Mouse (Mus musculus) gastrocnemius, postnatal 4 days (tissue): ENCODE data around the gene Ing3. TPM values are rescaled to one million over a fixed set of nuclear protein-coding genes. Genes with fewer than 3 reads are reported as not detected.

Experiments
- DNase-seq, 2 experiments: peaks; one replicate each; pipeline ENCODE4 v3.0.0; 2021 to 2022; ENCODE audit warnings: low spot score in 2 of 2, mixed read lengths in 2 of 2
- total RNA-seq, 2 experiments: library from RNA; stranded (reverse); gene quantifications; 2 replicates each; pipeline ENCODE4 v1.2.3; 2021

Ing3 gene
- total RNA-seq, 2 experiments from 2014 or later: 18.8 to 19.4 TPM

DNA sequence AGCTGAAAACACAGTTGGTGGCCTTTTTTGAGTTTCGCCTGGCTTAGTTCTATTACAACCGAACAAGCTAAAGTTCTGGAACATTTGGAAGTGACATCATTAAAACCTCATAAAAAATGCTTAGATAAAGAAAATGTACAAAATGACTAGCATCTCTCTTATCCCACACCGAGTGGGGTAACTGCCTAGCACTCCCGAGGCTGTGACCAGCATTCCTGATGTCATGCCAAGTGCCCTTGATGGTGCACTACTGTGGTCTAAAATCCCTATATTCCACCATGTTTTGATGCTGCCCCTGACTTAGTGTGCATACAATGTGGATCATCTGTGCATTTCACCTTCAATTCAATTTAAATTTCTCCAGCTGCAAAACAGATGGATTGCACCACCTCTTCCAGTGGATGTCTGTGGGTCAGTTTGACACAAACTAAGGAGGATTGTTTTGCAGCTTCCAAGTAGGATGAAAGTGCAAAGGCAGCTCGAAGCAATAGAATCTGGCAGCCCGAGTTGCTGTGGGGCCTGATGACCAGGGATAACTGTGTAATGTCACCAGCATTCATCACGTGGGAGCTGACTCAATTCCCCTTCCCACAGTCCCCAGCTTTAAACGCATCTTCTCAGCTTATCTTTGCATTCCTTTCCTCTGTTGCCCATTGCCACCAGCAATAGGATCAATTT, 69.5 kb downstream of the Ing3 start:
- DNase-seq: no peak

DNA sequence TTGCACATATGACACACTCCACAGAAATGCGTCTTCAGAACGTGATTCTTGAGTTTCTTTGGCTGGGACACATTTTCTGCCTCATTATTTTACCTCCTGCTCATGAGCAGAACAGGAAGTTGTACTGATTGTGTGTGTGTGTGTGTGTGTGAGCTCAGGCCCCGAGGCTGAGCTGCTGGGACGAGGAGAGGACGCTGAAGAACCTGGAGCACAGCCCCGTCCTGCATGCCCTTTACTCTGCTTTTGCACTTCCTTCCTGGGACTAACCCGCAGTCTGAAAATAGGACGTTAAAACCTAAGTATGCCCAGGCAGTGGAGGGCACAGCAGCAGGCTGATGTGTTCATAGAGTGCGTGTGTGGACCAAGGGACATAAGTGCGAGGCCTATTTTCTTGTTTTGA, 70.3 kb downstream of the Ing3 start:
- DNase-seq: no peak

DNA sequence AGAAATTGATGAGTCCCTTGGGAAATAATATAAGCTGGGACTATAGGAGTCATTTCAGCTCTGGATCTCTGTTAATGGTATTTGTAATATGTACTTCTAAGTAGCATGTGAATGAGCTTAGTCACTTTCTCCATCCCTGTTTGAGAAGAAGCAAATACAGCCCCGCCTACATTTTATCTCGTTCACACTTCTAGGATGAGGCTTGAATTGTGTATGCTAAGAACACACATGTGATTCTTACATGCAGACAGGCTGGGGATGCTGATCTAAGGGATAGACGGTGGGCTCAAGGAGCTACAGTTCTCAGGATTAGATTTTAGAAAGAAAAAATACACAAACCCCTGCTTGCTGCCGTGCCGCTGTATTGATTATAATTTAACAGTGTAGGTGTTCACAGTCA, 71.3 kb downstream of the Ing3 start:
- DNase-seq: no peak

DNA sequence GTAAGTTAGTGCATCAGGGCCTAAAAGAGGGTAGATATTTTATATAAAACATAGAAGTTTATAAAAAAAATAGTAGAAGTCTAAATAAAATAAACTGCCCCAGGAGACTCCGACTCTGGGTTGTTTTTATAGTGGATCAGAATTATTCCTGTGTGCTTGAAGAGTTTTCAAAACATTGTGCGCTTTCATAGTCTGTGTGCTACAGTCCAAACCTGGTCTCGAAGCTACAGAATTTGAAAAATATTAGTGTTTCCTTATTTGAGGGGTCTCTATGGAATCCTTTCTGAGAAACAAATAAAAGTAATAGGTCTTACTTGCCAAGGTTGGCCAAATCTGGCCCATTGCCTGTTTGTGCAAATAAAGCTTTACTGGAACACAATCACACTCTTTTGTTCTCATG, 71.9 kb downstream of the Ing3 start:
- no peak for DNase-seq

DNA sequence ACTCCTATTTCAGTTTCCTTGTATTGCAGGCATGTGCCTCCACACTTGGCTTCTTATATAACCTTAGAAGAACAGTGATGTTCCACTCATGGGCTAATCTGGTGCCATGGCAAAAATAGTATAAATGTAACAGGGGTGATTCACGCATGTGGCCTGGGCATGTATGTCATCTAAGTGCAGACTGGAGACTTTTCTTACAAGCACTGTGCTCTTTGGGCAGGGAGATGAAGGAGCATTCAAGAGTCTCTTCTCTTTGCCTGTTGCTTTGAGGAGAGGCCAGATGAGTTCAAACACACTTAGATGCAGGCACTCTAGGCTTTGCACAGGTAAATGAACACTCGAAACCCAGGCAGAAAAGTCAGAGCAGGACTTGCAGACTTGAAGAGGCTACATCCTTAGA, 74.8 kb downstream of the Ing3 start:
- DNase-seq: no peak

Other genes starting within 250 kb of the Ing3 start
- gene Tspan12, start 97.1 kb upstream of the Ing3 start, total RNA-seq: 10 to 100 TPM; 65.4 to 74.0 TPM
- 10 to 100 TPM; 21.4 to 23.3 TPM for gene Cped1, start 36.3 kb downstream of the Ing3 start, total RNA-seq